Mouse (Mus musculus) stomach, postnatal 0 days (tissue): Measurements from ENCODE around the gene Mgat1.

Source experiments
- CTCF ChIP-seq: IDR thresholded peaks from 2 replicates; pipeline ENCODE4 v1.5.1; 2016; ENCODE audit warnings: antibody characterized with exemption, low read depth, mild to moderate bottlenecking, moderate library complexity
- EP300 ChIP-seq: optimal IDR thresholded peaks from 2 replicates; pipeline ENCODE3; 2016; ENCODE audit warnings: antibody characterized with exemption

DNA sequence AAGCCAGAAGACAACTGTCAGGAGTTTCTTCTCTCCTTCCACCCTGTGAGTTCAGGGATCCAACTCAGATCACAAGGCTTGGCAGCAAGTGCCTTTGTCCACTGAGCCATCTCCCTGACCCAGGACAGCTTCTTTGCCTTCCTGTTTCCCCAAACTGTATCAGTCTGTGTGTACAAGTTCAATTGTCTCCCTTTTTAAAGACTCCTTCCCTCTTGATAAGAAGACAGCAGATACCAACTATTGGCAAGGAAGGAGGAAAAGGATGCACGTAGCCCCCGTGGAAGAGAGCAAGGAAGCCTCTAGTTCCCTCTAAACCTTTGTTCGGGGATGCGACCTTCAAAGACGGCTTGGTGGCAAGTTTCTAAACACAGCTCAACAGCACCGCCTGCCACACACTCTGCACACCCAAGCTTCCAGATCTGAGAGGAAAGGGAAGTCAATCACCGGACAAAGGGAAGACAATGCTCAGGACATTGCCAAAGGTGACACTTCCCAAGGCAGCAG is 48.1 kb upstream of the Mgat1 start:
- peak; percentile 27; the same call in 1 of the 2 replicates for TF ChIP-seq CTCF
- no peak for TF ChIP-seq EP300
